Mouse (Mus musculus) neutrophil, adult 5-6 weeks (primary cell): Measurements from ENCODE around the gene Clgn. TPM values are rescaled to one million over a fixed set of nuclear protein-coding genes. Genes with fewer than 3 reads are reported as not detected.

ENCODE experiments used
- ATAC-seq: fragments of 151-379, 151-347 bp; 2 replicates; pipeline ENCODE4 v1.8.0; 2017; ENCODE audit warnings: mild to moderate bottlenecking, moderate TSS enrichment; ENCODE audit not compliant: insufficient number of reproducible peaks, poor library complexity, low FRiP score, severe bottlenecking; ENCODE audit errors: extremely low read depth
- total RNA-seq: library from RNA; stranded (forward); fragments of 200-1000 nt; gene quantifications from 2 replicates; pipeline ENCODE4 v1.2.3, GENCODE M21; 2017

The Clgn gene
- total RNA-seq, result not detected in 2 replicates

DNA sequence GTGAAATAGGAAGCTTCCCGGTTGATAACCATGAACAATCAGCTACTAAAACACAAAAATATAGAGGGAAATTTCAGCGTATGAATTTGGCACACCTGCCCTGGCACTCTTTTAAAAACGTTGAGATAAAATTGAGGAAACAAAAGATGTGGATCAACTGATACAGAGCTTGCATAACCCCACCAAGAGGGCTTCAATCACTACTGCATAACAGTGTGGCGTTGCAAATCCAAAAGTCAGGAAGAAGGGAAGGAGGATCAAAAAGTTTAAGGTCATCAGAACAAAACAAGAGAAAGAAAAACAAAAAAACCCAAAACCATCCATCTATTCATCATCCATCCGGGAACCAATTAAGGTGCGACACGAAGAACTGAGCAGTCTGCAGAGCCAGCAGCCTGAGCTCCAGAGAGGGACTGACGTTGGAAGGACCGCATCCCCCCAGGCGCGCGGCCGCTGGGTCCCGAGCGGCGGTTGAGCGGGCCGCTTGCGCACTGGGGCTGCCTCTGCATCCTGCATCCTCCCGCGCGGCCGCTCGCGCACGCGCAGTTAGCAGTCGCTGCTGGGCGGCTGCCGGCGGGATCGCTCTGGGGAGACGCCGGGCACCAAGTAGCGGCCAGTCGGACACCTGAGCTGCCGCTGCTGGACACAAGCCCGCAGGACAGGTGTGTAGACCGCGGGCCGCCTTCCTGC is at the start of gene Clgn:
Gene Clgn, plus strand, starts transcription at position 552 of the 690 bp plus-strand sequence.
- no peak for ATAC-seq

DNA sequence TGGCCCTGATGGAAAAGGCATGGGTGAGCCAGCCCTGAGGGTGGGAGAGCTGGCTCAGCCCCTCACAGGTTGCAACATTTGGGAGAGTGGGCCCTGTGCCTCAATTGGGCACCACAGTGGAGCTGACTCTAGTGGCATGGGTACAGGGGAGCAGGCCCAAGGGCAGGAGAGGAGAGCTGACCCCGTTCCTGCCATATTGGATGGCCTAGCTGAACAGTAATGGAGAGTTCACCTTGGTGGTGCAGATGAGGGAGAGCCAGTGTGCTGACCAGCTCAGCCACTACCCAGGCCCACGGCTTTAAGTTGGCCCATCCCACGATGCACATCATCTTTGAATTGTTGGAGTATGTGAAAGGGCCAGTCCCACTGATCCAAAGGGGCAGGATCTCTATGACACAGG is 47.6 kb upstream of the Clgn start:
- no peak for ATAC-seq

DNA sequence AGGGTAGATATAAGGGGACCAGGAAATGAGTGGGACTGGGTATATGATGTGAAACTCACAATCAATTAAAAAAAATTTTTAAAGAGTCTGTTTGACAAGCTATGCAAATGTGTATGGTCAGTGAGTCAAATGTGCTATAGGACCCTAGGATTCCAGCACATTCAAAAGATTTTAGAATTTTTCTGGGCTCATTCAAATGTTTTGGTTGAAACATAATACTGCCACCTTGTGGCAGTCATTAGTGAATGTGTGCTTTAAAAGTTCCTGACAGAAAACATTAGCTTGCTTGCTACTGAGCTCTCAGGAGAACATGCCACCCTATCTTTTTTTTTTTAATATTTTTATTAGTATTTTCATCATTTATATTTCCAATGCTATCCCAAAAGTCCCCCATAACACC is 47.0 kb upstream of the Clgn start:
- no peak for ATAC-seq

DNA sequence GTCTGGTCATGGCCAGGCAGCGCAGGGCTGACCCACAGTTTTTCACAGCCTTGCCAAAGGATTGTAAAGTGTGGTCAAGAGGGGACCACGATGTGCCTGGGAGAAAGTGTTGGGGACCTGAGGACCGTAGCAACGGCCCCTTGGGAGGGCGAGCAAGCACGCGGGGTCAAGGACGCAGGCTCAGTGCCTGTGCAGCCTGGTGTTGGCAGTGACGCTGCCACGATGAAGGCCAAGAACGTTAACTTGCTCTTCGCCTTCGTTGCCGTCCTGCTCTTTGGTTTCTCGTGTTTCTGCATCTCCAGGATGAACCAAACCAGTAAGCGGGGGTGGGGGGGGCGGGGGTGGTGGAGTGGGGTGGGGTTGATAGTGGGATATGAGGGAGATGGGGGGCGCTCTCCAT is 41.4 kb upstream of the Clgn start, which contains the start of gene Mgat4d:
Gene Mgat4d, plus strand, starts transcription at position 209 of the 400 bp plus-strand sequence.
- ATAC-seq, result no peak

DNA sequence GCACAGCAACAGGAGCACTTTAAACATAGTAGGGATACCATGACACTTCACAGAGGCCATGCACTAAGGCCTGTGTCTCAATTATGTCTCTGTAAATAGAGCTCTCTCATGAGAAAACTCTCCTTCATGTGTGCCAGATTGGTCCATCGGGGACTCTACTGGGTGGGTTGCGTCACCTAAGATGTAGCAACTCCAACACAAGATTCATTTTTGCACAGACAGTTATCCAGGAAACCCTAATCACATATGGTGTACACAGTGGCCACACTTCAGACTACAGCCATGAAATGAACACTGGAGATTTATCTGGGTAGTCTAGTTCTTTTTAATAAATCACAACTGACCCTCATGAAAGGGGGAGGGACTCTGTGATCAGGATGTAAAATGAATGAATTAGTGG is 38.4 kb upstream of the Clgn start:
- no peak for ATAC-seq

DNA sequence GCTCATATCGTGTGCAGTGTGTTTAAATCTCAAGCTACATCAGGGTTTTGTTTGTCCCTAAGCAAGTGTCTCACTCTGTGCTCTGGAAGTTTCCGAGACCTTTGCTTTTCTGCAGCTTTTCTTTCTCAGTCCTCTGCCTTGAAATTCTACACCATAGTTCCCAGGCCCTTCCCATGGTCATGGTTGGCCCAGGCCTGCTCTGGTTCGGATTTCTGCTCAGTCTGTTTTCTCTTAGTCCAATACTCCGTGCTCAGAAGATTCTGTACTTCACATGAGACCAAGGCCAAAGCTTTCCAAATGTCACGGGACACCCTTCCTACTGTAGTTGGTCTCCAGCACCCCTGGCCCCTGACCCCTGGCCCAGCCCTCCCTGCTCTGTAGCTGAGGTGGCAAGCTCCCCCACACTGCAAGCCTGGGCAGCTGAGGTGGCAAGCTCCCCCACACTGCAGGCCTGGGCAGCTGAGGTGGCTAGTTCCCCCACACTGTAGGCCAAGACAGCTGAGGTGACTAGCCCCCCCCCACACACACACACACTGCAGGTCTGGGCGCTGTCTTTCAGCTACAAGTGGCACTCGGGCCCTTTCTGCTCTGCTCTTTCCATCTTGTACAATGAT is 26.4 kb upstream of the Clgn start:
- ATAC-seq, result no peak

DNA sequence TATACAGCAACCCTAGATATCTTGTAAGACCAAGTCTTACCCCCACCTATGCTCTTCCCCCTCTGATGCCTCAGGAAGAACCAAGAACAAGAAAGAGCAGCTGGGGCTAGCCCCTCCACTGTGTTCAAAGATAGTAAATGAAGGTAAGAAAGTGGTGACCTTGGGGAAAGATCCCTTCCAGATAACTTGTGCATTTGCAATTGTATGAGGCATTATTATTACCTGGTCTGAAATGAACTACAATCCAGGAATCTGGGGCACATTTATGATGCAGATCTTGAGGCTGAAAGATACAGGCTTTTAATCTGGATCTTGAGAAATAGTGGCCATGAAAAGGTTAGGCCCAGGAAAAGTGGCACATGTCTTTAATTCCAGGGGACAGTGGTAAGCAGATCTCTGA is 12.4 kb upstream of the Clgn start:
- ATAC-seq, result no peak

DNA sequence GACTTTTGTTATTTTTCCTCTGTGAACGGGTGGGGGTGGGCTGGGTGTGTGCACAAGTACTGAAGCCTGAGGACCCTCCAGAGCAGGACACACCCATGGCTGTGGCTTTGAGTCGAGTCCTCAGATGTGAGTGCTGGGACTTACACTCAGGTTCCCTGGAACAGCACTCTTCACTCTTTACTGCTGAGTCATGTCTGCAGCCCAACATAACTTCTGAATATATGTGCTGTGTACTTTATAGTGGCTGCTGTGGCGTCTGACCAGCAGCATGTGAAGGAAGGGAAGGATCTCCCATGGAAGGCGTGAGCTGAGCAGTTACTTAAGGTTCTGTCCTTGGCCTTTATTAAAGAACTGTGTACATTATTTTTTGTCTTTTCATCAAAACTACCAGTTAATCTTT is 9.5 kb upstream of the Clgn start:
- ATAC-seq, result no peak

DNA sequence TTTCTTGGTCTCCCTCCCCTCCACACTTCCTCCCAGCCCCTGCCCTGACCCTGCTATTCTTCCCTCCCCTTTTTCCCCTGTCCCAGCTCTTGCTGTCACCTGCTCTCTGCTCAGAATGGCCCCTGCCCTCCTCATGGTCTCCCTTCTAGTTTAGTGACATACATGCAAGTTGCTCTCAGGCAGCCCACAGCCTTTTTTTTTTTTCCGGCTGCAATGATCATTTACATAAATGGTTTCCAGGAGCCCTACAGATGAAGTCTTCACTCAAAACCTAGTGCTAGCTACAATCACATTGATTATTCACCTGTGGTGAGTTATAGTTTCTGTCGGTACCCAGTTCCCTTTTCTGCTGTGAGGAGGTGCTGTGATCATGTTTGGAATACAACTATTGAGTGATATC is 8.7 kb upstream of the Clgn start:
- no peak for ATAC-seq

DNA sequence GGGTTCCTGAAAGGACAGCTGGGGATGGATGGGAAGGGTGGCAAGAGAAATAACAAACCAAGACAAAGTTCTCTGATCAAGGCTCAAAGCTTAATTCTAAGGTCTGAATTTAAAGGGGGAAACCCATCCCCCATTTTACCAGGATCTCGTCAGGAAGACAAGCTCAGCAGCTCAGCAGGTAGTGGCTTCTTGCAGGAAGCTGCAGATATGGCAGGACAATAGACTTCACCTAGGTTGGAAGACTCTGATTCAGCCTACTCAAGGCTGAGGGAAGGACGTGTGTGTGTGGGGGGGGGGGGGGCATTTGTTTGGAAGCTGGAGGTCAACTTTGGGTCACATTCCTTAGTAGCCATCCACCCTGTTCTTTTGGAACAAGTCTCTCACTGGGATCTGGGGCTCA is 6.8 kb upstream of the Clgn start:
- no peak for ATAC-seq

DNA sequence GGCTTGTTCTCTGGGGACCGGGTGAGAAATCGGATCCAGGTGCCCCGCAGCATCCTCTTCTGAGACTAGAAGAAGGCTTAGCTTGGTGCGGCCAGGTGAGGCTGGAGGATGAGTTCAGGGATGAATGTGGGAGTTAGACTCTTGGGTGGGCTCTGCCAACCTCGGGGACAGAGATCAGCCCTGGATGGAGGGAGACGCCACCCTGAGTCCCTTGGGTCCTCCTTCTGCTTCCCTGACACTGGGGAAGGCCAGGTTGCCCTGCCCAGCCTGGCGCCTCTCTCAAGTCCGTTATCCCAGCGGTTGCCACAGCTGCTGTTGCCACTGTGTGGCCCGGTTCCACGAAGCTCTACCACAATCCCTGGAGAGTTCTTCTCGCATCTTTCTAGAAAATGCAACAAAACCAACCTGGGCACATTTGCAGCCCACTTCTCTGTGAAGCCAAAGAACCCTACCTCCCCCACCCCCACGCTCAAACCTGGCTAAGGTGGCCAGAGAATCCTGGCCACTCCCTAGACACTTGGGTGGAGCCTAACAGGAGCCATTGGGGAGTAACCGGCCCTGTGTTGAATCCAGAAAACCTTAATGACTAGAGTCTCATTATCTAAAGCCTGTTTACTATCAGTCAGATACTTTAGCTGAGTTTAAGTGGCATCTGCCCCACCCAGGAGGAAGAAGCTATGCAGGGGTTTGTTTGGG is 487 bp downstream of the Clgn start:
- no peak for ATAC-seq

DNA sequence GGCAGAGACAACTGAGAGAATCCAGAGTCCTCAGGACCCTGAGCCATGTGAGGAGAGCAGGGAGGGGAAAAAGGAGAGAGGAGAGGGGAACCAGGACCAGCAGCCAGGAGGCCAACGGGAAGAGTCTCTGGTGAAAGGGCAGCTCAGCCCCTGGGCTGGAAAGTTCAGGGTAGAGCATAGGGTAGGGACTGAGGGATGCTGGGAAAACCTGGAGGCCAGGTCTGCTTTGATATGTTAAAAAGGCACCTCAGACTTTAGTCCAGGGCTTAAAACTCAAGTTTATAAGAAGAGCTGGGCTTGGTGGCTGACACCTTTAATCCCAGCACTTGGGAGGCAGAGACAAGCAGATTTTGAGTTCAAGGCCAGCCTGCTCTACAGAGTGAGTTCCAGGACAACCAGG is 2.9 kb downstream of the Clgn start:
- no peak for ATAC-seq

DNA sequence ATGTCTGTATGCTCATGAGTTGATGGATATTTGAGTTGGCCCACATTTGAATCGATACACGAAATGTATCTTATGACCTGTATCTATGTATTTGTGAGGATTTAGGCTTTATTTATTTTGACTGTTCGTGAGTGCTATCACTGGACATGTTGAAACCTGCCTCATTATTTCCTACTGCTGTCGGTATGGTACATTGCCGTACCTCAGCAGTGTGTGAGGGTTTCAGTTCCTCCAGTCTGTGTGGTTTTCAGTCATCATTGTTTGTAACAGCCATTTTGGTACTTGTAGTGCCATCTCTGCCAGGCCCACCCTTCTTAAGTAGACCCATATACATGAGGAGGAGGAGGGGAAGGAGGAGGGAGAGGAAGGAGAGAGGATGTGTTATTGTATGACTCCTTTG is 4.7 kb downstream of the Clgn start:
- ATAC-seq, result no peak

DNA sequence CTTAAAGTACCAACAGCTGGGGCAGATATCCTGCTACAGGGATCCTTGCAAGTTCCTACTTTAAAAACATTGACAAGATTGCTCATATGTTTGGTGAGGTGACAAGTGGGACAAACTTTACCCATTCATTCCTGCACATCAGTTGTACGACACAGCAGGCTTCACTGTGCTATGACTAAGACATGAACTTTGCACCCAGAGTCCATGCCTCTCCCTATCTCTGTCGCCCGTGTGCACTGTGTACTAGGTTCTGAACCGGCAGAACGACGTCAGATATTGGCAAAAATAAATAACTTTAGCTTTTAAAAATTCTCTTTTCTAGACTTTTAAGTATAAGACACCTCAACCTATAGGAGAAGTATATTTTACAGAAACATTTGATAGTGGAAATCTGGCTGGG is 7.0 kb downstream of the Clgn start:
- no peak for ATAC-seq

DNA sequence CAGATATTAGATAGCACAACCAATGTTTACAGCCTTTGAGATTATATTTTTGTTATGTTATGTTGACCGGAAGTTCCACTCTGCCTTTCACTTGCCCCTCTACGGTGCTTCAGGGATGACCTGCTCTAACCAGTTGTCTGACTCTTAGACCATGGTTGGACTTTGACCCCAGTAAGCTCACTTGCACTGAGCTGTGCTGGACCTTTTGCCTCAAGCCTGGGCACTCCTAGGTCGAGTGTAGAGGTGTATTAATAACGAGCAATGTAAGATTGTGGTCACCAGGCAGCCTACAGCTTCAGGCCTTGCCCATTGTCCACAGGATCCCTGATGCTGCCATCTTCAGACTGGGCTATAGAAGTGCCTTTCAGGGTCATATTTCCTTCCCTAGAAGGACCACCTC is 8.1 kb downstream of the Clgn start:
- ATAC-seq, result no peak

DNA sequence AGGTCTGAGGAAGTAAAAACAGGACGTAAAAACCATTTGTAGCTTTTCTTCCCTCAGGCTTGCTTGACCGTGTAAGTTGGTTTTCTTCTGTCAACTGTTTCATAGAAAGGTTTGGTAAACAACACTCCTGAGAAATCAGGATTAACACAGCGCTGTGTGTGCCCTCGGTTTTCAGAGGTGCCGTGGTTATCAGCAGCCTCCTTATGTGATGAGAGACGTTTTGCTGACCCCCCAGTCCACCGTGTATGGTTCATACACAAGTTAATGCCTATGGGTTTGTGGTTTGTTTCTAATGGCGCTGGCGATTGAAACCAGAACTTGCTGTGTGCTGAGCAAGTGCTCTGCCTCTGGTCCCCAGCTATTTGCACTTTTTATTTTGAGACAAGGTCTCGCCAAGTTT is 15.9 kb downstream of the Clgn start:
- no peak for ATAC-seq

DNA sequence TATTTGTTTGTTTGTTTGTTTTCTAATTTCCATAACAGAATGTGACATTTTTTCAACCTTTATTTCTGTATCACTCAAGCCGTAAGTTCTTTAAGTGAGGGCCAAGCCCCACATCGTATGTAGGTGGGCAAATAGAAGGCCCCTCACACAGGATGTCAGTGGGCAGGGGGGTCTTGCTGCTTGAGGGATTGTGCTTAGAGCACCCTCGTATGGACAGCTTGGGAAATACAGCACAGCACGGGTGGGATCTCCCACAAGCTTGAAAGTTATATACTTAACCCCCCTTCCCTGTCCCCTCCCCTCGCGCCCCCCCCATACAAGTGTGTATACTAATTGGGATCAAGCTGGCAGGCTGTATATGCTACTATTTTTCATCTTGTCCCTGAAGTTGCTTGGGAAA is 17.2 kb downstream of the Clgn start:
- no peak for ATAC-seq

DNA sequence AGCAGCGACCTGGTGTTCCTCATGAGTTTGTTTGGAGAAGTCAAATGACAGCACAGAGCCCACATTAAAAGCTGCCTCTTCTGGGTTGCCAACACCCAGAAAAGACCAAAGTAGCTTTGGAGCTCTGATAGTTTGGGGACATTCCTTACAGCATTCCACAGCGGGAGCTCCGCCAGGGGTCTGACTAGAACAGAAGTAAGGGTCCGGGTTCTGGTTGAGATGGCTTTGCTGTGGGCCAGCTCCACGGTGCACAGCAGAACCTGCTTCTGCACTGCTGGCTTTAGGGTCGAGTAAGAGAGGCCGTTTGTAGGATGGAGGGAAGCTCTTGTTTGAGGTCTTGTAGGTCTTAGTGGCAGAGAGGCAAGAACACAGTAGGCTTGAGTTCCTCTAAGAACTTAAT is 18.8 kb downstream of the Clgn start:
- ATAC-seq, result no peak

DNA sequence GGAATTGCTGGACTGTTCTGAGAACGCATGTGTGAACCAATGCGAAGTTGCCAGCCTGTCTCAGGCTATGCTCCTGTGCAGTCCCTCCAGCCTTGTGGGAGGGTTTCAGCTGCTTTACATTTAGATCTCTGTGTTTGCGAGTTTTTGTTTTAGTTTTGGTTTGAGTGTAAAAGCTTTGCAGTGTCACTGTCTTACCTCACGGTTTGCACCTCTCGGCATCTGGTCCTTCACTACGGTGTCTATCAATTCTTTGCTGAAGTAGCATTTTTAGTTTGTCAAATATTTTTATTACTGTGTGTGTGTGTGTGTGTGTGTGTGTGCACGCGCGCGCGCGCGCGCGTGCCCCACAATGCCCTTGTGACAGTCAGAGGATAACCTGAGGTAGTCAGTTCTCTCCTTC is 27.2 kb downstream of the Clgn start:
- no peak for ATAC-seq

DNA sequence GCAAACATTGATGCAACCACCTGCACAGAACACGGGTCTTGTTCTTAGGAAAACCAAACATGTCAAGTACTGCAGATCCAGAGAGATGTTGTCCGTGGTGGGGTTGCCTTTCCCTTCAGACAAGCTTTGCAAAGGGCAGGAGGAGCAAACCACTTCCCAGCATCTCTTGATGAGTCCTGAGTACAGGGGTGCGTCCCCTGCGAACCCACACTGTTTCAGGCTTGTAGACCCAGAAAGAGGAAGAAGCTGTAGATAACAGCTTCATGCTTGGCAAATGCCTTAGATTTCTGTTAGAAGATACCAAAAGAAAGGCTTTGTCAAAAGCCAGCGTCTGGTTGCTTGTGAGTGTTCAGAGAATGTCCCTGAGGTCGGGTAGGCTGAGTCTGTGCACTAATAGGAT is 28.3 kb downstream of the Clgn start:
- ATAC-seq, result no peak
